Mouse (Mus musculus) cerebellum, adult (tissue): ENCODE results near the gene Dram2.
"Not testable (repeated sequence)": the region's sequence is repeated elsewhere in the genome, so short reads cannot be mapped to it uniquely, and the experiment has no call there.

Experiments
- ATAC-seq: cut with Nextera tagmentation; 2 replicates; pipeline ENCODE4 v1.9.2; 2017; ENCODE audit warnings: mild to moderate bottlenecking, moderate library complexity, mixed read lengths; ENCODE audit not compliant: insufficient number of reproducible peaks, low FRiP score, low TSS enrichment

Dram2 gene

DNA sequence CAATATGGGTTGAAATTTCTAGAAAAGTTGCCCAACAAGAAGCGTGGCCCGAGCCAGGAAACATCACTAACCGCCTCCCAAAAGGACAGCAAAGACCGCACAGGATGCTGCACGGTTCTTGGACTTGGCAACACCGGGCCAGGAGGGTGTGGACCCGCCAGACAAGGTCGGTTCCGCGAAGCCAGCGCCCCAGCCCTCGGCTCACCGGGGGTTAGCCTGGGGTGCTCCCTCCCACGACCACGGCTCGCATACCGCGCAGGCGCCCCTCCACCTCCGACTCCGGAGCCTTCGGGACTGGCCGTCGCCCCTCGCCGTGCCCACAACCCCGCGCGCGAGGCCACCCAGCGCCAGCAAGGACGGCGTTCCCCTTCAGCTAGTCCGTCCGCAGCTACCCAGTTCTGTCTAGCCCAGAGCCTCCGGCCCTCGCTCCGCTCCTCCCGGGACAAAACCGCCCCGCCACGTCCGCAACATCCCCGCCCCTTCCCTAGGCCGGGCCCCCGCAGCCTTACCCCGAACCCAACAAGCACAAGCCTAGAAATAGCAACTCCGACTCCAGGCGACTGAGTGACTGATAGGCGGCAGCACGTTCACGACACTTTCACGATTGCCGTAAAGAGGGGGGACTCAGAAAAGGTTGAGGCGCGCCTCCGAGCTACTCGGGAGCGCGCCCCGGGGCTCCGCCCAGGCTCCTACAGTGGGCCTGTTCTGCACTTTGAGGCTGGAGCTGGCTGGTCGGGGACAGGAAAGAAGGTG, at the start of gene Dram2, which contains the start of gene Cept1:
Gene Dram2 (plus strand): TSS at position 628 of the 753 bp plus-strand sequence.
Gene Cept1 (minus strand): TSS at position 632 of the 753 bp plus-strand sequence.
- peak; percentile 92 for ATAC-seq

DNA sequence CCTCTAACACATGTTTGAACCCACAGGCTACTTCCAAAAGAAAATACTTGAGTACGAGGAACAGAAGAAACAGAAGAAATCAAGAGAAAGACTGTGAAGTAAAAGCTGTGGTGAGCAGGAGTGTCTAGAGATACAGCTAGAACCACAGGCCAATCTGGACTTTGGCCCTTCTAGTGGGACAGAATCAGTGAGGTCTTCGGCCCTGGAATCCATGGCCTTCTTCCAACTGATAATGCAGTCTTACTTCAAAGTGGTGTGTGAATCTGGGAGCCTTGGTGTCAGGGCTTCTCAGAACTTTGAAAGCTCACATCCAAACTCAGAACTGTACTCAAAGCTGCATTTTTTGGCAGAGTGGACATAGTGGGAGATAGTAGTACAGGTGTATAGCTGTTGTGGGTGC, 47.1 kb upstream of the Dram2 start:
- ATAC-seq, result no peak

DNA sequence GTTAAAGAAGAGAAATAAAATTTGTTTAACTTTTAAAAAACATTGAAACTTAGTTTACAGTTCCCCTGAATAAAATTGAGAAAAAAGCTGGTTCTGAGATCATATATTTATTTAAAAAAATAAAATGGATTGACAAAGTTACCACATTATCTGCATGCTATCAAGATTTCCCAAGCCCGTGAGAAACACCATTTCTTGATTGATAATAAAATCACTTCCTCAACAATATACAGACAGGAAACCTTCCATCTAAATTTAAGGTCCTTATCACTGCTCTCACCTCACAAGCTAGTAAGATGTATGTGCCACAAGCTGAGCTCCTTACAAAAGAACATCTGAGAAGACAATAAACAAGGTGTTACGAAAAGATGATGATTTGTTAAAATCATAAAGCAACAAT, 44.7 kb upstream of the Dram2 start:
- ATAC-seq, result no peak

DNA sequence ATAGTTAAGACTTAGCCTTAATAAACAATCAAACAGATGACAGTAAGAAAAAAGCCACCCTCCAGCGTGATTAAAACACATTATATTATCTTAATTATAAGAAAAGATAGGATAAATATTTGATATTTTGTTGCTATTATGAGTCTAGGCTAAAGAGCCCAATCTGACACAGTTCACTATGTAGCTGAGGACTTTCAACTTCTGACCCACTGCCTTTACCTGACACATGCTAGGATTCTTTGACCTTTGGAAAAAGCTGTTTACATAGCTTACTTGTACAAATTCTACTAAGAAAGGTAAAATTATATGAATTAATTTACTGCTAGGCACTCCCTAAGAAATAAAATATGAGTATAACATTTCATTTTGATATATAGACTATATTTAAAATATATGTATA, 36.9 kb upstream of the Dram2 start:
- ATAC-seq, result no peak

DNA sequence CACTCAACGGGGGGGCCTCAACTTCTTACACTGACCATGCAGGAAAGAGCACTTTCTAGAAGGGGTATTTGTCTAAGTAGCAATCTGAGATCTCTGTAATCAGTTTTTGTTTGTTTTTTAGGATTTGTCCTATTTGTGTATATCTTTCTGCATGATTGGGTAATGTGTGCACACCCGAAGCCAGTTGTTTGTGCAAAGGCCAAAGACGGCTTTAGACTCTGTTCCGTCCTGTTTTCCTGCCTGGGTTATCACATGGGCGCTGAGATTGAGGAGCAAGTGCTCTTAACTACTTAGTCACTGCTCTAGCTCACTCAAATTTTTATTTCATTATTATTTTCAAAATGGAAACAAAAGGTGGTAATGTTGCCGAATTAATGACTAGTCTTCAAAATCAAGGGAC, 32.6 kb upstream of the Dram2 start:
- no peak for ATAC-seq

DNA sequence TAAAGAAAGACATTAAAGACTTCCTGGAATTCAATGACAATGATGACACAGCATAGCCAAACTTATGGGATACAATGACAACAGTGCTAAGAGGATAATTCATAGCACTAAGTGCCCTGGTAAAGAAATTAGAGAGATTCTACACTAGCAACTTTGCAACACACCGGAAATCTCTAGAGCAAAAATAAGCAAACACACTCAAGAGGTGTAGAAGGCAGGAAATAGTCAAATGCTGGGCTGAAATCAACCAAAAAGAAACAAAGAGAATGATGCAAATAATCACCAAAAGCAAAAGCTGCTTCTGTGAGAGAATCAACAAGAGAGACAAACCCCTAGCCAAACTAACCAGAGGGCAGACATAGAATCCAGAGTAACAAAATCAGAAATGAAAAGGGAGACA, 24.9 kb upstream of the Dram2 start:
- no peak for ATAC-seq

DNA sequence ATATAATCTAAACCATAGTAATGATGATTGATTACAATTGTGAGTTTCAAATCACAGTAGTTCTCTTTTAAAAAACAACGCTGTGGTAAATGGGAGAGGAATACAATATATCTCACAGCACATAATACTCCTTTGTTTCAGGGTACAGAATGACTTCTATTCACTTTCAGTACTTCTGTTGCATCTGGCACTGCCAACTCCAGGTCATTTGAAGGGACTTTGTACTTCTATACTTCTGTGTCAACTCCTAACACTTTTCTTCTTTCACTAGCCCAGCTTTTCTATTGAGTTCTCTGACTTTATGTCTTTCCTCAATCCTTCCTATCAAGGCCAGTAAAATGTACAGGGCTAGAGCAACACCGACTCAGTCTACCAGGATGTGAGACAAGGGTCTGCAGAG, 21.2 kb upstream of the Dram2 start:
- no peak for ATAC-seq

DNA sequence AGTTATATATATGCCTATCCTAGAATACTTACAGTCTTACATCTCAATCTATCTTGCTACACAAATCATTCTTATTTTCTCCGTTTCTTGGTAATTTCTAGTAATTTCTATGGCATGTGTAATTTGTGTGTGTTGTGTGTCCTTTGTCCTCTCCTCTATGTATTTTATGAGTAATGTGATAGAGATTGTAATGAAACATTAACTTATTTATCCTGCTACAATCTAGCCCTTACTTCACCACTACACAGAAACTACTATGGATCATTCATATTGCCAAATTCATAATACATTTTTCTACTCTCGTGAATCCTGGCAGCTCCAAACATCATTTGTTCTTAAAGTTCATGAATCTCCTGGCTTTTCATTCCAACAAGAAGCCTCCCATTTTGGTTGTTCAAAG, 19.6 kb upstream of the Dram2 start:
- ATAC-seq, result no peak

DNA sequence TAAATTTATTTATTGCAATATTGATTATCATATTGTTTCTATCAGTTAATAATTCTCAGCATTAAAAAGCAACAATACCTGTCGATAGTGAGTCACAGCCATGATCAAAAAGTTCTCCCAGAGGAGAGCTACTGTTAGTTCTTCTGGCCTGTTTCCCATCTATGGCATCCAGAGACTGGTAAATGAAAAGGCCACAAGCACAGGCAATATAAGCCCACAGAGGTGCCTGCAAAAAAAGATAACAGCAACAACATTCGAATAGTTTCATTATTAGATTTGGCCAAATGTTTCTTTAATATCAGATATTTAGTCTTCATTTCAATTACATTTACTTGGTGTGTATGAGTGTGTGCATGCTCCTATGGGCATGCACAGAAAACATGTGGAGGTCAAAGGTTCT, 14.3 kb upstream of the Dram2 start:
- no peak for ATAC-seq

DNA sequence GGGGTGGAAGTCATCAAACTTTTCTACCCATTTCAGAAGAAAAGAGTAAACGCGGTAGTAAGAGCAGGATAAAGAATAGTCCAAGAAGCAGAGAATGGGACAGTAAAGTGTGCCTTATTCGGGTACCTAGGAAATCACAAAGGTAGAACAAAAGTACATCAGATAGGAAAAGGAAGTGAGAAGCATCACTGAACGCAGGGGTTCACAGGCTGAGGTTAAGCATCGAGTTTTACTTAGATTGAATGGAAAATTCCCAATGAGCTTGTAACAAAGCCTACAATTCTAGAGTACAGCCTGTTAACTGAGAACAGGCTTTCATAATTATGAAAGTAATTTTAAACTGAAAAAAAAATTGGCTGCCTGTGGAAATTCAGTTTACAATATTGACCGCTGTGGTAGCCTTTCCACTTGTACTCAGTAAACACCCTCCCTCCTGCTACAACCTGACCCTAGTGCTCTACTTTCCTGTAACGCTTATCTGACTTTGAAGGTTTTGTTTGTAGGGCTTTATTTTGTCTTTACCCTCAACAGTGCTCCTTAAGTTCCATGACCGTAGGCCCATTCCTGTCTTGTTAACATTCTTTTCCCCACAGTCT, 2.8 kb upstream of the Dram2 start:
- ATAC-seq, result no peak

DNA sequence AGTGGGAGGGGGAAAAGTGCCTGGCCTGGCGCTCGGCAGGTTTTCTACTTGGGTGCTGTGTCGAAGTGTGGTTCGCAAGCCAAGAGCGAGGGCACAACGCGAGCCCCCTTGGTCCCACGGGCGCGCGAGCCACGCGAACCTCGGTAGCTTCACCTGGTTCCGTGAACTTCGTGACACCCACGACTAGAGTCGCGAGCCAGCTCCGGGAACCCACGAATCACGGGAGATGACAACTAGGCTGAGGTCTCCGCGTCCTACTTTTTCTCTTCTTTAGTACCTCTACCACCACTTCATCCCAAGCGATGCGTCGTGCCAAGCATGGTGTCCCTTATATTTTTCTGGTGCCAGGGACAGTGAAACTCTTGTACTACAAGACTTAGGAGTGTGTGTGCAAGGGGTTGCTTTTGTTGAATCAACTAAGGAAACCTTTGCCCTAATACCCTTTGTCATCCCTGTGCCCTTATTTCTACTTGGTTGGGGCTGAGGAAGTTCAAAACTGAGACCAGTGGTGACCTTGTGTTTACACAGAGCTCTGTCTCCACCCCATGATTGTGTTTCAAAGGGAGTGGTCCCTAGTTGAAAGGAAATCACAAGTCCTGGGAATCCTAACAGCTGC, 434 bp downstream of the Dram2 start:
- ATAC-seq, result peak; percentile 1; the same call in 1 of the 2 replicates

DNA sequence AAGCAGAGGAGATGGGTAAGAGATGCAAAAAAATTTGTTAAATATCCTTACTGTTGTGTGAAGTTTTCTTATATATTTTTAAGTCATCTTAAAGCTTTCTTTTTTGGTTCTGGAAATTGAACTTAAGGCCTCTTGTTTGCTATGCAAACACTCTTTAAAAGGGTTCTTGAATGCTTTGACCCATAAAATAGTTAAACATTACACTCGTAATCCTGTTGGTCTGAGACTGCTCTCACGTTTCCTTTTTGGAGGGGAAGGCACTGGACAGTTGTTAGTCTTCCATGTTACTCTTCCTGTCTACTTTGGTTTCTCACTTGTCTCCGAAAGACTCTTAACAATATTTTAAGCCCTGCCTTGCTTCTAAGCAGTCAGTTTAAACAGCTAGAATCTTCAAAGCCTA, 1.4 kb downstream of the Dram2 start:
- no peak for ATAC-seq

DNA sequence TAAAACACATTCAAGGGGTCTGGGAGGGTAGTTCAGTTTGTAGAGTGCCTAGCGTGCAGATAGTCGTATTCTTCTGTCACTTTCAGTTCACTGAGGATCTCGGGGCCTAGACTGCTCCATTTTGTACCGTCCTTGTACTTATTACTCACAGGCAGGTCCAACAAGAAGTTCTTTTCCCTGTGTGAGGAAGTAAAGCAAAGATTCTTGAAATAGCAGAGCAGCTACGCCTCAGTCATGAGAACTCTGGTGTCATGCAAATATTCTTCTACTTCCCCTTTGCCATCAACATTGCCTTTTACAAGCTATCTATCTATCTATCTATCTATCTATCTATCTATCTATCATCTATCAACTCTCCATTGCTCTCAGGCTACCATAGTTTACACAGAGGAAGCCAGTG, 5.8 kb downstream of the Dram2 start:
- ATAC-seq, result no peak

DNA sequence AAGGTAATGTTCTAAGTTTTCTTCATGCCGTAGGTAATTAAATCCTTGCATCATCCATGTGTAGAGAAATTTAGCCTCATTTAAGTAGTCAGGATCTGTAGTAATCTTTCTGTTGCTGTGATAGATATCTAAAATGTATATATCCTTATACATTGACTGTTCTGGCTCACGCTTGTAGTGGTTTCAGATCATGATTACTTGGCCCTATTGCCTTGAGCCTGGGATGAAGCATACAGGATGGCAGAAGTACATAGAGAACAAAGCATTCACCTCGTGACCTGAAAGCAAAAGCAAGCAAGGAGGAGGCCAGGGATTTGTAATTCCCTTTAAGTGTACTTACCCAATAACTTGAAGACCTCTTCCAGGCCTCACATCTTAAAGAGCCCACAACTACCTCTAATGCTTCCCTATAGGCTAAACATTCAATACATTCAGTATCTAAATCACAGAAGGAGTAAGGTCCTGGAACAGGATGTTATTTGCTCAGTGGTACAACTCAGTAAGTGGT, 8.2 kb downstream of the Dram2 start:
- ATAC-seq, result no peak

DNA sequence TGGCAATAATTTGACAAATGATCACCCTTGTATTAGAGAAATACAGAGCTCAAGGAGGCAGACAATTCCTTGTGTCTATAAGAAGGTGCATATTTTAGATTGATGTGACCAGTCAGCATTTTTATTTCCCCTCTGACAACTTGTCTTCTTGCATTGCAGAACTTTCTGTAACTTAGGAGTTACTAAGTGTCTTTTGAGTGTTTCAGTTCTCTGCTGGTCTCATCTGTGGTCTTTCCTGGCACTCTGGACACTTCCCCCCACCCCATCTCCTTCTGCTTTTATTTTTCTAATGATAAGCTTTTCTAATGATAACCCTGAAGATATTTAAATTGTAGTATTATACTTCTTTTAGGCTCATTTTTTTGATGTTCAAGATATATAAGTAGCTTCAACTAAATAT, 10.7 kb downstream of the Dram2 start:
- ATAC-seq, result no peak

DNA sequence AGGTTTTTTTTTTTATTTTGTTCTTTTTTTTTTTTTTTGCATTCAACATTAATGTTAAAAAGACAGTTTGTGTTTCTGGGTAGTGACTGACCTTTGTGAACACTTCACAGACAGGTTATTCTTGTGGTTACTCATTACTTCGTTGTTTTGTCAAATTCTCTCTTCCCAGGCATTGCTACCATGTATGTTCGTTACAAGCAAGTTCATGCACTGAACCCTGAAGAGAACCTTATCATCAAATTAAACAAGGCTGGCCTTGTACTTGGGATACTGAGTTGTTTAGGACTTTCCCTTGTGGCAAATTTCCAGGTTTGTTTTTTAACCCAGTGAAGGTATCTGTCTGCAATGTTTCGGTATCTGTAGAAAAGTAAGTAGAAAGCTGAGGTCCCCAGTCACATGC, 18.3 kb downstream of the Dram2 start:
- ATAC-seq, result no peak

DNA sequence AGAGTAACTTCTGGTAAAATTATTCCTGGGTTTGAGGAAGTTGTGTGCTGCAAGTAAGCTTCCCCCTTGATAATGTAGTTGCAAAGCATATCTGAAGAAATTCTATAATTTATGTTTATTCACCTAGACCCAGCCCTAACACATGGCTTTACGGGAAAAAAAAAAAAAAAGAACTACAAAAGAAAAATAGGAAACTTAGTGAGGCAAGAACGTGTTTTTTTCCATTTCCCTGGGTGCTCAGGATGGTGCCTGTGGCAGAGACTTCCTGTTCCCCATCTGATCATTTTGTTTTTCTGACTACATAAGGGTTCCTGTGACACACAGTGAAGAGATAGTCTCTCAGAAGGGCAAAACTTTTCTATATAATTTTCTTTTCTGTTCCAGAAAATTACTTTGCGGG, 25.6 kb downstream of the Dram2 start:
- ATAC-seq, result no peak

DNA sequence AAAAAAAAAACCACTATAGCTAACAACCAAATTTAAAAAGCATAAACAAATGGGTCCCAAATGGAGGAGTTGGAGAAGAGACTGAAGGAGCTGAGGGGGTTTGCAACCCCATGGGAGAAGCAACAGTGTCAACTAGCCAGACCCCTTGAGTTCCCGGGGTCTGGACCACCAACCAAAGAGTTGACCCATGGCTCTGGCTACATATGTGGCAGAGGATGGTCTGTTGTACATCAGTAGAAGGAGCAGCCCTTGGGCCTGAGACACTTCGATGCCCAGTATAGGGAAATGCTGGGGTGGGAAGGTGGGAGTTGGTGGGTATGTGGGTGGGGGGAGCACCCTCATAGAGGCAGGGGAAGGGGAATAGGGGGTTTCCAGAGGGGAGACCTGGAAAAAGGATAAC, 31.7 kb downstream of the Dram2 start:
- no peak for ATAC-seq

DNA sequence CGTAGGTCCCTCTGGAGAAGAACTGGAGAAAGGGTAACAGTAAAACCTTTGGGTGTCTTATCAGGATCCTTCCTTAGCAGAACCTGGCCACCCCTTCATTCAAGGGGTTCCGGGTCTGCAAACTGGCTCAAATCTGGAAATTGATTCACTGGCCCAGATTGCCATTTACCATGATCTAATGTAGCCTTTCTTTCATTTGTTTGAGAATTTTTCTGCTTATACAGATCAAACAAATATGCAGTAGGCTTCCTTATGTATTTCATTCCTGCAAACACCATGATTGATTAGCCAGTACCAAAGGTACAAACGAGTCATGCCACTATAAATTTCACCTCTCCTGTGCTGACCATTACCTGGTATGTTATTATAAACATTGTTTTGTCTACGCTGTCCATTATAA, 46.0 kb downstream of the Dram2 start:
- ATAC-seq, result not testable (repeated sequence)

DNA sequence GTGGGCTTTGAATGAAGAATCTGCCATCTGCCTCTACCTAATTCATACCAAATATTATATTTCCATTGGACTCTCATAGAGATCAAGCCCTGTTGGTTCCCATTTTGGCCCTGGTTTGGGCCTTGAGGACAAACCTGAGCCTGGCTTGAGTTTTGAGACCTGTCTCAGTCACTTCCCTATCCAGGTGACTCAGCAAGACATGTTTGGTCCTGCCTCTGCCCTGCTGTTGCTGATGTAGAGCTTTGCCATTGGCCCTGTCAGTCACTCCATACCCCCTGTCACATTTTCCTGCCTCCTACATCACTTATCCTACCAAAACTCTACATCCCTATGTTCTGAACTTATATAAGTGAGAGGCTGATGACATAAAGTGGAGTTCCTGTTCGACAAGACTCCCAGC, 70.5 kb downstream of the Dram2 start:
- ATAC-seq, result no peak
